Mouse (Mus musculus): ENCODE measurements at regions not wholly inside any gene's neighbourhood (a gene's known extent, or its start where the extent isn't known, plus 50 kb on each side); places are given as distances from the start of the nearest gene placed in this dataset.
"Not testable (repeated sequence)": the region's sequence is repeated elsewhere in the genome, so short reads cannot be mapped to it uniquely, and the experiment has no call there.

GRCm38 (mm10) chr3:118194754-118195153 lies 326.0 kb upstream of the Snx7 start:
- DNase-seq = no peak

GRCm38 (mm10) chr3:118189382-118189781 lies 320.6 kb upstream of the Snx7 start:
- peak; percentile 12 for DNase-seq

DNA sequence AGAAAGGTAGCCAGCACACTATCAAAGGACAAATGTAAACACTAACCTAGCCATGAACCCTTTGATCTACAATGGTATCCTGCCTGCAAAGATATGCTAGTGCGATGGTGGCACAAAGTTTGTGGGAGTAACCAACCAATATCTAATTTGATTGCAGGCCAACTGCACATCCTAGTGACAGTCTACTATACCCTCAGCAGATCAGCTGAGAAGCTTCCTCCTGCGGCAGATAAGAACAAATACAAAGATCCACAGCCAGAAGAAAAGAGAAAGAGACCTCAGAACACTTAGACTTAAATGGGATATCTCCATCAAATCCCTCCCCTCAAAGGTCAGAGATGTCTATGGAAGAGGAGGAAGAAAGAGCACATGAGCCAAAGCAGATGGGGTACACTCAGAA lies 308.7 kb upstream of the Snx7 start:
- DNase-seq = no peak

GRCm38 (mm10) chr3:118162916-118163315 lies 294.2 kb upstream of the Snx7 start:
- DNase-seq = no peak

GRCm38 (mm10) chr3:118144788-118145187 lies 276.1 kb upstream of the Snx7 start:
- no peak for DNase-seq

DNA sequence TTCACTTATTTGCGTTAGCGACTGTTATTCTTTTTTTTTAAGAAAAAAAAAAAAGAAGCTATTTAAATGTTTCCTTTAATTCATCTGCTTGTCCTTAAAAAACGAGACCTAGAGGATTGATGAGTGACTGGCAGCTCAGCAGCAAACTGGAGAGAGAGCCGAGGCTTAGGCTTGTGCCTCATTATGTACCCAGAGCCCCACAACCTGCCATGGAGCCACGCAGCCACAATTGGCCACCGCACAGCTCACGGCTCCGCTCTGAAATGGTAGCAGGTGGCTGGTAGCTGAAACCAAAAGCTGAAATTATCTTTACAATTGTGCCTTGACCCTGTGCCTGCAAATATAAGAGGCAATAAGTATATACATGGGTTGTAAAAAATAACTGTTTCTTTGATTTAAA lies 273.0 kb upstream of the Snx7 start:
- no peak for DNase-seq

- DNase-seq = no peak
Observed at GRCm38 (mm10) chr3:118140108-118140507, 271.4 kb upstream of the Snx7 start.

GRCm38 (mm10) chr3:118128349-118128748 lies 259.6 kb upstream of the Snx7 start:
- DNase-seq = not testable (repeated sequence)

DNA sequence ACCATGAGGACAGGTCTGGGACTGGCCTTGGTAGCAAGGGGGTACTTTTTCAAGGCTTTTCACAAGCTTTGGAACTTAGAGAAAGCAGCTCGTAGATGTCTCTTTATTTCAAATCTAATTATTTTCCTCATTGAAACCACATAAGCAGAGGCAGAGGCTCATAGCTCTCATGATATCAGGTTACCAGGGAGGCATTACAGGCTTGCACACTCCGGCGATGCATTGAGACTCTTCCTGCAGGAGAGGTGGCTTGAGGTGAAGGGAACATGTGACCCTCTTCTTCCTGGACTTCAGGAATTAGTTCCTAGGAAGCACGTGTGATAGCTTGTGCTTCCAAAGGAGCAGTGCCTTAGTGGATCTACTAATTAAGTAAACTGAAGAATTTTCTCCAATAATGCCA lies 233.9 kb upstream of the Snx7 start:
- no peak for DNase-seq

DNA sequence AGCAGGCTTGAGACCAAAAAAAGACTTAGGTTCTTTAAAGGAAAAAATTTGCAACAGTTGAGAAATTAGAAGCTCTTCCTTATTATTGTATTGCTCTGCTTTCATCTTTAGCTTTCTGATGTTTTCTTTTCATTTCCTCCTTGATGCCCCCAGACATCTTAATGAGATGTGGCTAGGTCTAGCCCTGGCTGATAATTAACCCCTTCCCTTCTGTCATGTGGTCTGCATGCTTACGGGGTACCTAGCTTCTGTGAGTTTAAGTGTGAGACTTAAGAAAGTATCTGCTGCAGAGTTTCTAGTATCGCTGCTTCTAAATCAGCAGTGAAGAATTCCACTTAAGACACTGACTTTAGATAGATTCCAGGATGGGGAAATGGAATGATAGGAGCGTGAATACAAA lies 215.8 kb upstream of the Snx7 start:
- no peak for DNase-seq

DNA sequence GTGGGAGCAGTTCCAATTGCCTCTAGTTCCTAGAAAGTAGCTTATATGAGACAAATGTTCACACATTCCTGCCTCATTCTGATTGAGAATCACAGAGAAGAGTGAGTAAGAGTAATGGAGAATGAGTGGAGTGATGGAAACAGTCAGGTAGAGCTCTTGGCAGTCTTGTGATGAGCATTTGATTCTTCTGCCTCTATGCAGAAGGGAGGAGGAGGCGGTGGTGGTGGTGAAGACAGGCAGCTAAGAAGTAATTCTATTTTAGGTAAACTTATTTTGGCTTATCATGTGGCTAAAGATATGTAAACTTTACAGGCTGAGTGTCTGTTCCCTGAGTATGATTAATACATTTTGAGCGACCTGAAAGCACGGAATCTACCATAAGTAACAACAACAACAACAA lies 203.6 kb upstream of the Snx7 start:
- no peak for DNase-seq

- peak; percentile 11 for DNase-seq
Observed at GRCm38 (mm10) chr3:118070129-118070528, 201.4 kb upstream of the Snx7 start.

DNA sequence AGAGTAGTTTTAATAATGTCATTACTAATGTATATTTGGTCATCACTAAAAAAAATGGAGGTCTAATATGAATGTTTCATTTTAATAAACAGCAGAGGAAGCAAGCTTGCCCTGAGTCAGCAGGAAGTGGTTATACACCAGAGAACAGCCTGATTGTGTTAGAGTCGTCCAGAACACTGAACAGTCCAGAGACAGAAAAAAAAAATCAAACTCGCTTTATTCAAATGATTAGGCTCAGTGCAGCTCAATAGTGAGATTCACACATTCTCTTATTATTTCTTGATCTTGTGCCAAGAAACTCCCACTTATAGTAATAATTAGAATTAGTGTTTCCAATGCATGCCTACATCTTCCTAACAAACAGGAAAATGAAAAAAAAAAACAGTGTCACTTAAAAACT lies 194.9 kb upstream of the Snx7 start:
- DNase-seq = no peak

DNA sequence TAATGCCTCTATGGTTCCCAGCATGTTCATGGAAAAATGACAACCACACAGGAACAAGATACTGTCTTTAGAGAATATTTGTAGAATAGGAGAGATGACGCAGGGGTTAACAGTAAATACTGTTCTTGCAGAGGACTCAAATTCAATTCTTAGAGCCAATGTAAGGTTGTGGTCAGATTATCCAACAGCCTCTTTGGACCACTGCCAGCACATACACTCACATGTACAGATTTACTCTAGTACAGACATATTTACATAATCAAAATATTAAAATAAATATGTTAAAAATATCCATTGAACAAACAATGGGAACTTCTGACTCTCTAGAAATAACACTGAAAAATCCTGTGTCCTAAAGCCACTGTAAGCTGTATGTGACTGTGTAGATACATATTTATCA lies 193.8 kb upstream of the Snx7 start:
- DNase-seq = no peak

- no peak for DNase-seq
Observed at GRCm38 (mm10) chr3:118047016-118047415, 178.3 kb upstream of the Snx7 start.

DNA sequence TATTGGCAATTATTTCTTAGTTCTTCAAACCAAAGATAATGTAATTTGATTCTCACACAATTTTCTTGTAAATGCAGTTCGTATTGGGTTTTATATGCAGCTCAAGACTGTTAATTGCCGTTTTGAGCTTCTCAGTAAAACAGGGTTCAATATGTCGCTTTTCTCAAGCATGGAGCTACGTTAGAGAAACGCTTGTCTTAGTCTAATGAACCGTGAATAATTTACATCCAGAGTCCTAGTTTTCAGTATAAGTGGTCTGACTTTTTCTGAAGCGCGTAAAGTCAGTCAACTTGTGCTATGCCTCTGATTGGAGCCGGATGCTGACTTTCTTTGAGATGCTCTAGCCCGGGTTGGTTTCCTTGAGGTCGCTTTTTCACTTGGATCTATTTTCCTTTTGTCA lies 177.8 kb upstream of the Snx7 start:
- DNase-seq = no peak

DNA sequence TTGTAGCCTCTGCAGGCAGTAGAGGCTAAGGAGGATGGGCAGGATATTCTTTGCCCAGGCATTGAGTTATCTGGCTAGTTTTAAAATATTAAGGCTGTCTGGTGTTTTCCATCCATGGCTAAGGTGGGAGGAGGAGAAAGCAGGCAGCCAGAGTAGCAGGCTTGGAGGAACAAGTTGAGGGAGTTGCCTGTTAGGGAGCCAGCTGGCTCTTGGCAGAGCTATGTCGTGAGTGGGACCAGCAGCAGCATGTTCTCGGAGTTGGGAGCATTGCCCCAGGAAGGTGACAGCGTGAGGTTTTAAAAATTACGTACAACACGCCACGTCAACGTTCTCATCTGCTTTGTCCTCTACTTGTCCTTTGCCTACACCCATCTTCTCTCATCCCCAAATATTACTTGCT lies 167.8 kb upstream of the Snx7 start:
- DNase-seq = no peak

DNA sequence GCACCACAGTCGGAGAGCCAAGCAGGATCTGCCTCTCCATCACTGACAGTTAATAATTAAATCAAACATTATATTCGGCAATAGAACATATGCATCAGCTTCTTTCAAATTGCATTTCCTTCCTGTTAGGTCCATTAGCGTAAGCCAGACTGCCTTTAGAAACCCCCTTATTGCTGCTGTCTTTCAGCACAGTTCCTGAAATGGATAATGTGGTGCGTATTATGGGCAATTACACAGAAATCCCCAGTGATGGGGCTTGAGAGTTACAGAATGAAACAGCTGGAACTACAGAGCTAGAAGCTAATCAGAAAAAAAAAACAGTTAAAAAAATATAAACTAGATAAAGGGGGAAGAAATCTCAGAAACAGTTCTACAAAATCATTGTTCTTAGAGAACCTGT lies 126.7 kb upstream of the Snx7 start:
- no peak for DNase-seq

DNA sequence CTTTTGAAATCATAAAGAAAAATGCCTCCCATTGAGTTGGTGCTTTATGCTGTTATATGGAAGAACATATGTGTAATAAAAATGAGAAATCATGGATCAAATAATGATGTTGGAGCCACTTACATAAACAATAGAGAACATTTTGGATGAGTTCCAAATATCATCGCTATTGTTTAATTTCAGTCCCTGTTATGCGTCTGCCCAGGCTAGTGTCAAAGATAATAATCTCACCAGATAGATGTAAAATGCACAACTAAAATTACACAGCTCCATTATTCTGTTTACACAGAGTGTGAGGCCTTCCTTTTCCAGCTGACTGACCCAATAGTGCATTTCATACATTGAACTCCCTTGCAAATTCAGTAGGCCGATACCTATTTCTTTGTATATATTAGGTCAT lies 125.4 kb upstream of the Snx7 start:
- DNase-seq = no peak

DNA sequence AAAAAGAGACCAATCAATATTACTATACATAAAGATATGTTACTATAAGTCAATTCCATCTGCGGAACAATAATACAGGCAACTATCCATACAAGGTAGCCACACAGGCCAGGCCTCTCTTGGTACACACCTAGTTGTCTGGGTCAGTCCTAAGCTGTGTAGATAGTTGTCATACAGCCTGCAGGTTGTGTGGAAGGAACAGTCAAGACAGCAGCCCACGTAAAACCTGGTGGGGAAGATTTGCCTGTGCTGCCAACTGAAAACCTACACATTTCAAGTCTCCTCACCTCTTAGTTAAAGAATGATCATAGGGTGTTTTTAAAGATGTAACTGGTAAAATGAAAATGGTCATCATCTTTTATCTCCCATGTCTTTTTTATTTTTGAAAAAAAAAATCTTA lies 121.8 kb upstream of the Snx7 start:
- no peak for DNase-seq

GRCm38 (mm10) chr3:117988443-117988842 lies 119.7 kb upstream of the Snx7 start:
- DNase-seq = no peak

GRCm38 (mm10) chr3:117975638-117976037 lies 106.9 kb upstream of the Snx7 start:
- DNase-seq = no peak

- DNase-seq = no peak
Observed at GRCm38 (mm10) chr3:117968805-117969204, 100.1 kb upstream of the Snx7 start.

- no peak for DNase-seq
Observed at GRCm38 (mm10) chr3:117938426-117938825, 69.7 kb upstream of the Snx7 start.

DNA sequence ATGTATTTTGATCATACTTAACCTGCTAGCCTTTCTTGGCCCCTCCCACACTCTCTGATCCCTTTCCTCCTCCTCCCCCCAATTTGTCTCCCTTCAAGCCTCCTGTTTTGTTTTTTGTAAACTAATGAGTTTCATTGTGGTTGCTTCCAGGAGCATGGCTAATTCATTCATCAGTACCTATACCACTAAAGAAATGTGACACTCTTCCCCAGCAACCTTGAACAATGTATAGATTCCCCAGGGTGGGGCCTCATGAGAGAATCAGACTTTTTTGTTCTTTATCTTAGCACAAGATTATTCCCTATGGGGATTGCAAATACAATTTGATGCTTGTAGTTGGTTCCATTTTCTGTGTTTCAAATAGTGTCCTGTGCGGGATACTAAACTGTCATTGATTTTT lies 58.8 kb upstream of the Snx7 start:
- no peak for DNase-seq
